Mouse (Mus musculus): ENCODE data around the gene Cfap77. TPM values are rescaled to one million over a fixed set of nuclear protein-coding genes. Genes with fewer than 3 reads are reported as not detected.

Gene Cfap77
- polyA plus RNA-seq, 1 experiment = 0.31 TPM

GRCm38 (mm10) chr2:29051932-29052331, 2.9 kb downstream of the Cfap77 start:
- Histone ChIP-seq H3K4me3 (ENCODE audit: insufficient read depth, low read depth, low read length) (no peak overlapping the region), H3K36me3 (ENCODE audit: control insufficient read depth, insufficient read depth, low read length) (no peaks in the 10 kb centered on the region), H3K4me1 (ENCODE audit: control insufficient read depth, insufficient read depth, low read length) (0 out of 2 replicates have a peak, but pooled peaks cover 5% of the 10 kb centered on the region), H3K27me3 (replicated peaks; ENCODE audit: control insufficient read depth, insufficient read depth, low read length) (no peaks in the 10 kb centered on the region), H3K27ac (ENCODE audit: insufficient read depth, low read depth, low read length) (no peak overlapping the region)
- 61% methylated on average over 5 of the region's 5 CpGs for WGBS
- TF ChIP-seq CTCF (conservative IDR thresholded peaks at IDR 0.05; ENCODE audit: insufficient read depth, insufficient read length, low read depth, low read length) (no peak), POLR2A (IDR thresholded peaks at IDR 0.05; ENCODE audit: low read depth, low read length) (no peak)
- DNase-seq = no peak

- Histone ChIP-seq H3K27ac (ENCODE audit: insufficient read depth, low read depth, low read length) (no peak overlapping the region), H3K27me3 (replicated peaks; ENCODE audit: control insufficient read depth, insufficient read depth, low read length) (no peaks in the 10 kb centered on the region), H3K36me3 (ENCODE audit: control insufficient read depth, insufficient read depth, low read length) (no peaks in the 10 kb centered on the region), H3K4me1 (ENCODE audit: control insufficient read depth, insufficient read depth, low read length) (no peaks in the 10 kb centered on the region), H3K4me3 (ENCODE audit: insufficient read depth, low read depth, low read length) (no peak overlapping the region)
- WGBS = 23% methylated on average over 16 of the region's 16 CpGs
- TF ChIP-seq POLR2A (IDR thresholded peaks at IDR 0.05; ENCODE audit: low read depth, low read length) = no peak
- TF ChIP-seq CTCF (conservative IDR thresholded peaks at IDR 0.05; ENCODE audit: insufficient read depth, insufficient read length, low read depth, low read length) = no peak
- DNase-seq = no peak
These were observed 8.7 kb downstream of the Cfap77 start for GRCm38 (mm10) chr2:29046151-29046550.

GRCm38 (mm10) chr2:29042124-29042523, 12.7 kb downstream of the Cfap77 start:
- 93% methylated on average over 5 of the region's 5 CpGs for WGBS
- H3K27me3 ChIP-seq (replicated peaks; ENCODE audit: control insufficient read depth, insufficient read depth, low read length) = no peaks in the 10 kb centered on the region
- no peaks in the 10 kb centered on the region for H3K36me3 ChIP-seq (ENCODE audit: control insufficient read depth, insufficient read depth, low read length)
- no peak overlapping the region for H3K27ac ChIP-seq (ENCODE audit: insufficient read depth, low read depth, low read length)
- no peak overlapping the region for H3K4me3 ChIP-seq (ENCODE audit: insufficient read depth, low read depth, low read length)
- no peak for TF ChIP-seq POLR2A (IDR thresholded peaks at IDR 0.05; ENCODE audit: low read depth, low read length)
- TF ChIP-seq CTCF (conservative IDR thresholded peaks at IDR 0.05; ENCODE audit: insufficient read depth, insufficient read length, low read depth, low read length) = no peak
- H3K4me1 ChIP-seq (ENCODE audit: control insufficient read depth, insufficient read depth, low read length) = no peaks in the 10 kb centered on the region
- DNase-seq = no peak

- no peaks in the 10 kb centered on the region for H3K27me3 ChIP-seq (replicated peaks; ENCODE audit: control insufficient read depth, insufficient read depth, low read length)
- H3K4me1 ChIP-seq (ENCODE audit: control insufficient read depth, insufficient read depth, low read length) = 0 out of 2 replicates have a peak, but pooled peaks cover 1% of the 10 kb centered on the region
- H3K27ac ChIP-seq (ENCODE audit: insufficient read depth, low read depth, low read length) = no peak overlapping the region
- 50% methylated on average over 8 of the region's 8 CpGs for WGBS
- no peak for TF ChIP-seq POLR2A (IDR thresholded peaks at IDR 0.05; ENCODE audit: low read depth, low read length)
- TF ChIP-seq CTCF (conservative IDR thresholded peaks at IDR 0.05; ENCODE audit: insufficient read depth, insufficient read length, low read depth, low read length) = no peak
- no peak overlapping the region for H3K4me3 ChIP-seq (ENCODE audit: insufficient read depth, low read depth, low read length)
- no peaks in the 10 kb centered on the region for H3K36me3 ChIP-seq (ENCODE audit: control insufficient read depth, insufficient read depth, low read length)
- DNase-seq = no peak
These were observed 13.4 kb downstream of the Cfap77 start for GRCm38 (mm10) chr2:29041477-29041768.

- H3K27ac ChIP-seq (ENCODE audit: insufficient read depth, low read depth, low read length) = no peak overlapping the region
- DNase-seq = no peak
- no peaks in the 10 kb centered on the region for H3K36me3 ChIP-seq (ENCODE audit: control insufficient read depth, insufficient read depth, low read length)
- H3K27me3 ChIP-seq (replicated peaks; ENCODE audit: control insufficient read depth, insufficient read depth, low read length) = no peaks in the 10 kb centered on the region
- no peak for TF ChIP-seq CTCF (conservative IDR thresholded peaks at IDR 0.05; ENCODE audit: insufficient read depth, insufficient read length, low read depth, low read length)
- no peak for TF ChIP-seq POLR2A (IDR thresholded peaks at IDR 0.05; ENCODE audit: low read depth, low read length)
- 54% methylated on average over 18 of the region's 18 CpGs for WGBS
- no peak overlapping the region for H3K4me3 ChIP-seq (ENCODE audit: insufficient read depth, low read depth, low read length)
- 0 out of 2 replicates have a peak, but pooled peaks cover 4% of the 10 kb centered on the region for H3K4me1 ChIP-seq (ENCODE audit: control insufficient read depth, insufficient read depth, low read length)
These were observed 14.0 kb downstream of the Cfap77 start for GRCm38 (mm10) chr2:29040594-29041476.

GRCm38 (mm10) chr2:29039741-29040140, 15.1 kb downstream of the Cfap77 start:
- 32% methylated on average over 5 of the region's 5 CpGs for WGBS
- TF ChIP-seq CTCF (conservative IDR thresholded peaks at IDR 0.05; ENCODE audit: insufficient read depth, insufficient read length, low read depth, low read length) = no peak
- no peak for TF ChIP-seq POLR2A (IDR thresholded peaks at IDR 0.05; ENCODE audit: low read depth, low read length)
- Histone ChIP-seq H3K27me3 (replicated peaks; ENCODE audit: control insufficient read depth, insufficient read depth, low read length) (no peaks in the 10 kb centered on the region), H3K4me1 (ENCODE audit: control insufficient read depth, insufficient read depth, low read length) (peaks cover 4% of the 10 kb centered on the region; the same call in 1 of the 2 replicates), H3K27ac (ENCODE audit: insufficient read depth, low read depth, low read length) (no peak overlapping the region), H3K36me3 (ENCODE audit: control insufficient read depth, insufficient read depth, low read length) (no peaks in the 10 kb centered on the region), H3K4me3 (ENCODE audit: insufficient read depth, low read depth, low read length) (no peak overlapping the region)
- no peak for DNase-seq

GRCm38 (mm10) chr2:29035698-29036097, 19.2 kb downstream of the Cfap77 start:
- WGBS = 39% methylated on average over 8 of the region's 8 CpGs
- Histone ChIP-seq H3K4me1 (ENCODE audit: control insufficient read depth, insufficient read depth, low read length) (peaks cover 4% of the 10 kb centered on the region; the same call in 1 of the 2 replicates), H3K27ac (ENCODE audit: insufficient read depth, low read depth, low read length) (0 out of 2 replicates have a peak overlapping the region, but pooled peaks have one; percentile 82), H3K36me3 (ENCODE audit: control insufficient read depth, insufficient read depth, low read length) (no peaks in the 10 kb centered on the region), H3K27me3 (replicated peaks; ENCODE audit: control insufficient read depth, insufficient read depth, low read length) (no peaks in the 10 kb centered on the region), H3K4me3 (ENCODE audit: insufficient read depth, low read depth, low read length) (no peak overlapping the region)
- no peak for TF ChIP-seq CTCF (conservative IDR thresholded peaks at IDR 0.05; ENCODE audit: insufficient read depth, insufficient read length, low read depth, low read length)
- TF ChIP-seq POLR2A (IDR thresholded peaks at IDR 0.05; ENCODE audit: low read depth, low read length) = no peak
- DNase-seq = peak; percentile 93

All from kidney, adult 2 months (tissue).